Mouse (Mus musculus) liver, embryonic 16.5 days (tissue): Measurements from ENCODE around the gene Acox3. TPM values are rescaled to one million over a fixed set of nuclear protein-coding genes. Genes with fewer than 3 reads are reported as not detected.

Source experiments
- ATAC-seq: fragments of 200-750 bp; cut with Nextera tagmentation; 2 replicates; pipeline ENCODE4 v1.8.0; 2017; ENCODE audit warnings: low read depth, mild to moderate bottlenecking, moderate number of reproducible peaks, moderate library complexity
- H3K27ac ChIP-seq: fragments of 300-500 bp; sonication (generic); 2 replicates; pipeline ENCODE4 v1.5.1; 2014; ENCODE audit warnings: mild to moderate bottlenecking, low read length
- H3K27me3 ChIP-seq: fragments of 300-500 bp; sonication (generic); 2 replicates; pipeline ENCODE4 v1.6.1; 2014; ENCODE audit warnings: low read depth, low read length, mixed read lengths; ENCODE audit not compliant: control insufficient read depth, insufficient read depth
- H3K36me3 ChIP-seq: fragments of 300-500 bp; sonication (generic); 2 replicates; pipeline ENCODE4 v1.6.1; 2014; ENCODE audit warnings: mild to moderate bottlenecking; ENCODE audit not compliant: control insufficient read depth, insufficient read depth
- H3K4me1 ChIP-seq: fragments of 300-500 bp; sonication (generic); 2 replicates; pipeline ENCODE4 v1.6.1; 2014; ENCODE audit warnings: low read depth, low read length, mixed read lengths; ENCODE audit not compliant: control insufficient read depth
- H3K4me2 ChIP-seq: fragments of 300-500 bp; sonication (generic); 2 replicates; pipeline ENCODE4 v1.6.1; 2014; ENCODE audit warnings: low read depth, low read length, mixed read lengths
- H3K4me3 ChIP-seq: fragments of 300-500 bp; sonication (generic); 2 replicates; pipeline ENCODE4 v1.5.1; 2014; ENCODE audit warnings: low read depth, mild to moderate bottlenecking, low read length
- H3K9ac ChIP-seq: fragments of 300-500 bp; sonication (generic); 2 replicates; pipeline ENCODE4 v1.6.1; 2014; ENCODE audit warnings: low read depth, low read length
- H3K9me3 ChIP-seq: fragments of 300-500 bp; sonication (generic); replicated peaks from 2 replicates; pipeline ENCODE4 v1.6.1; 2016; ENCODE audit warnings: low read length; ENCODE audit not compliant: control insufficient read depth
- WGBS: fragments of 180-500 bp; shearing (Covaris S2); extraction: QIAGEN DNeasy Blood & Tissue Kit; methylation state at CpG from one replicate; pipeline ENCODE4 v1.1.7; 2014; ENCODE audit not compliant: insufficient replicate concordance; 5-methylcytosine and 5-hydroxymethylcytosine counted together
- polyA plus RNA-seq: library from polyadenylated mRNA; unstranded; fragments of >200 nt; fragmentation: Nextera tagmentation; extraction: Ambion mirVana; gene quantifications from 2 replicates; pipeline ENCODE4 v1.2.1, GENCODE M21; 2015

The Acox3 gene
- polyA plus RNA-seq, 1 experiment from 2014 or later, result 4.4 TPM

DNA sequence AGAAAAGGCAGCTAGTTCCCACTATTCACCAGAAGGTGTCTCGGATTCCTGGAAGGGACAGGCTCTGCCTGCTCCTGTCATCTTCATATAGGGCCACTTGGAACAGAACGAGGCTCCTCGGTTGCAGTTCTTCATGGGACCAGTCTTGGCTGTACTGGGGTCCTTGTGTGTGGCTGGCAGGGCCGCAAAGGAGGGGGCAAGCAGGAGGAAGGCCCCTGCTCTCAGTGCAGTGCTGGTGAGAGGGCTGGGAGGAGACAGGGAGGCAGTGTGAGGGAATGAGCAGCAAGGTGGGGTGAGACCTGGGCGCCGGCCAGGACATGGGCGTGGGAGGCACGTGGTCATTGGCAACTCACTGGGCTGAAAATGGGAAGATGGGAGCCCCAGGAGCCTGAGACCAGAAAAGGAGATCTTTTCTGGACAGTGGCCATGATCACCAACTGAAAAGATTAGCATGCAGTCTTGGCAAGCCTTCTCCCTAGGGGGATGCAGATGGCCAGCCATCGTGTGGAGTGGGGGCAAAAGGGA is 79.2 kb downstream of the Acox3 start:
- no peak for ATAC-seq
- H3K4me1 ChIP-seq, result no peaks in the 10 kb centered on the region
- H3K27me3 ChIP-seq, result no peaks in the 10 kb centered on the region
- H3K36me3 ChIP-seq, result no peaks in the 10 kb centered on the region
- WGBS, result 59% methylated on average over 9 of the region's 9 CpGs
- H3K9me3 ChIP-seq, result no peaks in the 10 kb centered on the region
- H3K27ac ChIP-seq, result no peak overlapping the region
- H3K4me3 ChIP-seq, result no peak overlapping the region
- no peak overlapping the region for H3K9ac ChIP-seq
- H3K4me2 ChIP-seq, result no peak overlapping the region

Other genes starting within 250 kb of the Acox3 start
- gene Hmx1, start 193.9 kb upstream of the Acox3 start, polyA plus RNA-seq, result not detected in 2 replicates
- 1.3 and 1.7 TPM in 2 replicates for gene Cpz, start 57.3 kb upstream of the Acox3 start, polyA plus RNA-seq
- 2.2 and 2.4 TPM in 2 replicates for gene Trmt44, start 8.0 kb upstream of the Acox3 start, polyA plus RNA-seq
- gene Htra3, start 96.7 kb downstream of the Acox3 start, polyA plus RNA-seq, result 1.7 and 2.9 TPM in 2 replicates
- gene Sh3tc1, start 156.9 kb downstream of the Acox3 start, polyA plus RNA-seq, result 2.6 and 3.2 TPM in 2 replicates
- 0.20 and 0.45 TPM in 2 replicates for gene Ablim2, start 174.8 kb downstream of the Acox3 start, polyA plus RNA-seq